Mouse (Mus musculus) olfactory bulb, adult 2 months (tissue): ENCODE measurements around the gene Olfml2a.

Experiments
- CTCF ChIP-seq: fragments of 200-500 bp; IDR thresholded peaks from 2 replicates; pipeline ENCODE4 v1.5.1; 2012; ENCODE audit warnings: low read depth, mild to moderate bottlenecking, low read length, moderate library complexity; ENCODE audit not compliant: insufficient read depth
- POLR2A ChIP-seq: fragments of 200-500 bp; IDR thresholded peaks from 2 replicates; pipeline ENCODE4 v1.6.1; 2012; ENCODE audit warnings: mild to moderate bottlenecking, low read depth, low read length, moderate library complexity; ENCODE audit not compliant: insufficient read depth

DNA sequence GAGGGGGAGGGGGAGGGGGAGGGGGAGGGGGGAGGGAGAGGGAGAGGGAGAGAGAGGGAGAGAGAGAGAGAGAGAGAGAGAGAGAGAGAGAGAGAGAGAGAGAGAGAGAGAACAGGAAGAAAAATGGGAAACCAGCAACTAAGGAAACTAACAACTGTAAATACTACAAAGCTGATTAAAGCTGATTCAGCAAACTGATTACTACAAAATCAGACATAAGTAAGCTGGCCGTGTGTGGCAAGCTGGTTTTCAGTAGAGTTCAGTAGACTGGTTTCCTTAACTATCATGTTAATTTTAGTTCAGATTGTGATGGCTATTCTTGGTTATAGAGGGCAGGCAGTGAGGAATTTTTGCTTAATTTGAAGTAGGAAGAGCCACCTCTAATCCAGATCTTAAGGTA lies 23.2 kb upstream of the Olfml2a start:
- TF ChIP-seq POLR2A (no peak), CTCF (no peak)
